Mouse (Mus musculus) liver, embryonic 16.5 days (tissue): ENCODE measurements around the gene Psma7. TPM values are rescaled to one million over a fixed set of nuclear protein-coding genes. Genes with fewer than 3 reads are reported as not detected.

ENCODE experiments used
- ATAC-seq: fragments of 200-750 bp; cut with Nextera tagmentation; 2 replicates; pipeline ENCODE4 v1.8.0; 2017; ENCODE audit warnings: low read depth, mild to moderate bottlenecking, moderate number of reproducible peaks, moderate library complexity
- H3K27ac ChIP-seq: fragments of 300-500 bp; sonication (generic); 2 replicates; pipeline ENCODE4 v1.5.1; 2014; ENCODE audit warnings: mild to moderate bottlenecking, low read length
- H3K27me3 ChIP-seq: fragments of 300-500 bp; sonication (generic); 2 replicates; pipeline ENCODE4 v1.6.1; 2014; ENCODE audit warnings: low read depth, low read length, mixed read lengths; ENCODE audit not compliant: control insufficient read depth, insufficient read depth
- H3K36me3 ChIP-seq: fragments of 300-500 bp; sonication (generic); 2 replicates; pipeline ENCODE4 v1.6.1; 2014; ENCODE audit warnings: mild to moderate bottlenecking; ENCODE audit not compliant: control insufficient read depth, insufficient read depth
- H3K4me1 ChIP-seq: fragments of 300-500 bp; sonication (generic); 2 replicates; pipeline ENCODE4 v1.6.1; 2014; ENCODE audit warnings: low read depth, low read length, mixed read lengths; ENCODE audit not compliant: control insufficient read depth
- H3K4me2 ChIP-seq: fragments of 300-500 bp; sonication (generic); 2 replicates; pipeline ENCODE4 v1.6.1; 2014; ENCODE audit warnings: low read depth, low read length, mixed read lengths
- H3K4me3 ChIP-seq: fragments of 300-500 bp; sonication (generic); 2 replicates; pipeline ENCODE4 v1.5.1; 2014; ENCODE audit warnings: low read depth, mild to moderate bottlenecking, low read length
- H3K9ac ChIP-seq: fragments of 300-500 bp; sonication (generic); 2 replicates; pipeline ENCODE4 v1.6.1; 2014; ENCODE audit warnings: low read depth, low read length
- H3K9me3 ChIP-seq: fragments of 300-500 bp; sonication (generic); replicated peaks from 2 replicates; pipeline ENCODE4 v1.6.1; 2016; ENCODE audit warnings: low read length; ENCODE audit not compliant: control insufficient read depth
- WGBS: fragments of 180-500 bp; shearing (Covaris S2); extraction: QIAGEN DNeasy Blood & Tissue Kit; methylation state at CpG from one replicate; pipeline ENCODE4 v1.1.7; 2014; ENCODE audit not compliant: insufficient replicate concordance; 5-methylcytosine and 5-hydroxymethylcytosine counted together
- polyA plus RNA-seq: library from polyadenylated mRNA; unstranded; fragments of >200 nt; fragmentation: Nextera tagmentation; extraction: Ambion mirVana; gene quantifications from 2 replicates; pipeline ENCODE4 v1.2.1, GENCODE M21; 2015

Psma7 gene
- polyA plus RNA-seq, 1 experiment from 2014 or later: 214 TPM

- no peaks in the 10 kb centered on the region for H3K27me3 ChIP-seq
- no peaks in the 10 kb centered on the region for H3K9me3 ChIP-seq
- 65% methylated on average over 3 of the region's 3 CpGs for WGBS
- ATAC-seq: no peak
- H3K36me3 ChIP-seq: peaks cover 63% of the 10 kb centered on the region
- no peak overlapping the region for H3K27ac ChIP-seq
- no peaks in the 10 kb centered on the region for H3K4me1 ChIP-seq
- H3K4me2 ChIP-seq: no peak overlapping the region
- H3K4me3 ChIP-seq: no peak overlapping the region
- no peak overlapping the region for H3K9ac ChIP-seq
Measured at GRCm38 (mm10) chr2:180032925-180033324, 9.3 kb downstream of the Psma7 start.

GRCm38 (mm10) chr2:180031270-180031669 lies 11.0 kb downstream of the Psma7 start:
- 82% methylated on average over 6 of the region's 6 CpGs for WGBS
- no peak for ATAC-seq
- H3K9ac ChIP-seq: no peak overlapping the region
- H3K9me3 ChIP-seq: no peaks in the 10 kb centered on the region
- H3K4me3 ChIP-seq: no peak overlapping the region
- peaks cover 48% of the 10 kb centered on the region for H3K36me3 ChIP-seq
- H3K4me2 ChIP-seq: no peak overlapping the region
- no peaks in the 10 kb centered on the region for H3K27me3 ChIP-seq
- H3K27ac ChIP-seq: no peak overlapping the region
- H3K4me1 ChIP-seq: peaks cover 11% of the 10 kb centered on the region

GRCm38 (mm10) chr2:180027768-180028167 lies 14.5 kb downstream of the Psma7 start:
- Histone ChIP-seq H3K4me1 (peaks cover 25% of the 10 kb centered on the region), H3K9ac (no peak overlapping the region), H3K36me3 (peaks cover 23% of the 10 kb centered on the region), H3K4me2 (no peak overlapping the region), H3K27ac (no peak overlapping the region), H3K27me3 (peaks cover 4% of the 10 kb centered on the region), H3K9me3 (no peaks in the 10 kb centered on the region), H3K4me3 (no peak overlapping the region)
- no peak for ATAC-seq
- WGBS: 81% methylated on average over 9 of the region's 9 CpGs

GRCm38 (mm10) chr2:180025861-180026200 lies 16.4 kb downstream of the Psma7 start:
- Histone ChIP-seq H3K4me2 (peak overlapping the region; percentile 100), H3K9ac (peak overlapping the region; percentile 87), H3K4me3 (peak overlapping the region; percentile 95), H3K4me1 (peaks cover 25% of the 10 kb centered on the region), H3K9me3 (no peaks in the 10 kb centered on the region), H3K27ac (no peak overlapping the region), H3K27me3 (peaks cover 5% of the 10 kb centered on the region), H3K36me3 (peaks cover 6% of the 10 kb centered on the region)
- 18% methylated on average over 6 of the region's 6 CpGs for WGBS
- ATAC-seq: no peak

- Histone ChIP-seq H3K4me2 (peak overlapping the region; percentile 100), H3K27me3 (peaks cover 7% of the 10 kb centered on the region), H3K27ac (peak overlapping the region; percentile 95), H3K4me1 (peaks cover 25% of the 10 kb centered on the region), H3K9ac (peak overlapping the region; percentile 87), H3K4me3 (peak overlapping the region; percentile 95), H3K36me3 (peaks cover 4% of the 10 kb centered on the region), H3K9me3 (no peaks in the 10 kb centered on the region)
- no peak; the same call in none of the 2 replicates for ATAC-seq
- under 1% methylated on average over 72 of the region's 84 CpGs for WGBS
Measured at GRCm38 (mm10) chr2:180025135-180025860, 16.9 kb downstream of the Psma7 start.

GRCm38 (mm10) chr2:180024401-180025098 lies 17.7 kb downstream of the Psma7 start, which contains the start of gene Lsm14b:
Lsm14b (plus strand) TSS chr2:180024987.
- Histone ChIP-seq H3K36me3 (peaks cover 4% of the 10 kb centered on the region), H3K27me3 (peaks cover 7% of the 10 kb centered on the region), H3K27ac (peak within 1 kb of the TSS; percentile 95), H3K4me2 (peak within 1 kb of the TSS; percentile 100), H3K9ac (peak within 1 kb of the TSS; percentile 87), H3K4me3 (peak within 1 kb of the TSS; percentile 95), H3K4me1 (peaks cover 25% of the 10 kb centered on the region), H3K9me3 (no peaks in the 10 kb centered on the region)
- WGBS: under 1% methylated on average over 74 of the region's 80 CpGs
- ATAC-seq: peak; percentile 94

- peaks cover 25% of the 10 kb centered on the region for H3K4me1 ChIP-seq
- H3K27me3 ChIP-seq: peaks cover 7% of the 10 kb centered on the region
- no peak for ATAC-seq
- WGBS: 48% methylated on average over 6 of the region's 6 CpGs
- no peak overlapping the region for H3K4me3 ChIP-seq
- H3K27ac ChIP-seq: no peak overlapping the region
- H3K36me3 ChIP-seq: no peaks in the 10 kb centered on the region
- no peak overlapping the region for H3K9ac ChIP-seq
- H3K4me2 ChIP-seq: no peak overlapping the region
- H3K9me3 ChIP-seq: no peaks in the 10 kb centered on the region
Measured at GRCm38 (mm10) chr2:180022751-180023150, 19.5 kb downstream of the Psma7 start.

GRCm38 (mm10) chr2:180020919-180021318 lies 21.3 kb downstream of the Psma7 start:
- ATAC-seq: no peak
- Histone ChIP-seq H3K27me3 (peaks cover 7% of the 10 kb centered on the region), H3K9me3 (no peaks in the 10 kb centered on the region), H3K9ac (no peak overlapping the region), H3K4me2 (no peak overlapping the region), H3K27ac (no peak overlapping the region), H3K36me3 (no peaks in the 10 kb centered on the region), H3K4me1 (peaks cover 11% of the 10 kb centered on the region), H3K4me3 (no peak overlapping the region)
- 60% methylated on average over 8 of the region's 8 CpGs for WGBS

- Histone ChIP-seq H3K4me2 (no peak overlapping the region), H3K36me3 (no peaks in the 10 kb centered on the region), H3K9ac (no peak overlapping the region), H3K27me3 (peaks cover 7% of the 10 kb centered on the region), H3K4me3 (no peak overlapping the region), H3K9me3 (no peaks in the 10 kb centered on the region), H3K4me1 (peaks cover 6% of the 10 kb centered on the region), H3K27ac (no peak overlapping the region)
- no peak for ATAC-seq
- 63% methylated on average over 7 of the region's 7 CpGs for WGBS
Measured at GRCm38 (mm10) chr2:180020091-180020661, 22.1 kb downstream of the Psma7 start.
